Mouse (Mus musculus) liver, adult 2 months (tissue): ENCODE measurements around the gene Tcf15.

Source experiments
- CTCF ChIP-seq: fragments of 200-500 bp; IDR thresholded peaks from 2 replicates; pipeline ENCODE4 v1.5.1; 2011; ENCODE audit warnings: low read depth, low read length, control low read depth
- POLR2A ChIP-seq: fragments of 200-500 bp; IDR thresholded peaks from 2 replicates; pipeline ENCODE4 v1.6.1; 2011; ENCODE audit warnings: low read length, control low read depth; ENCODE audit not compliant: insufficient read depth; ENCODE audit errors: extremely low read depth

DNA sequence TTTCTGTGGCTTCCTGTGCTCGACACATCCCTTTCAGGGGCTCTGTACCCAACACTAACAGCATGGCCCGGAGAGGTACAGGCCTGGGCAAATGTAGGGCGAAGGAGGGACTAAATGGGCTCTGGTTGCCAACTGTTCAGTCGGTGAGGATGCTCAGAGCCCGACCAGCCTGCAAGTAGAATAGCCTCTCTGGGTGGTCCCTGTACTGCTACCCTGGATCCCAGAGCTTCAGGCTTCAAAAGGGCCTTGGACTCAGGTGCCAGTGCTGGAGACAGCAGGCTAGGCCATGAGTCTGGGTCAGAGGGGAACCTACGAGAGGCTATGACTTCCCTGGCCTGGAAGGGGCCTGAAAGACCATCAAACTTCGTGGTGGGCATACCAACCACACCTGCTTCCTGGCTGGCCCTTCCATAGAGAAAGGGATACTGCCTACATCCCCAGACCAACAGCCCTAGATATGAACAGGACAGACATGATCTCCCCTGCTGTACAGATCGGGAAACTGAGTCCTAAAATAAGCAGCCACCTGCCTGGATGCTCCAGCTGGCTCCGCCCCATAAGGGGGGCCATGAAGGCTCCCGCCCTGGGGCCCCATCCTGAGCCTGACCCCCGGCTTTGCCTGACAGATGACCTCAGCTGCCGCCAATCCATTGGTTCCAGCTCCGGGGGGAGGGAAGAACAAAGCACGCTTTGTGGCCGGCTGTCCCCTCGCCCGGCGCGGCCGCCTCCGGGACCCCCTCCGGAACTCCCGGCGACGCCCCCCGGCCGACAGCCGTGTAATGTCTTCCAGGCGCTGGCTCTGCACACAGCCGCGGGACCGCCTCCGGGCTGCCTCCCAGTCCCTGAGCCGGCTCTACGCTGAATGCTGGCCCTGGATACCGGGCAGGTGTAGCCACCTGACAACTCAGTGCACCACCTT lies 29.0 kb upstream of the Tcf15 start:
- TF ChIP-seq CTCF (no peak), POLR2A (no peak)
